Mouse (Mus musculus) ES-Bruce4 (cell line): ENCODE measurements around the gene Casc3.

Experiments used
- CTCF ChIP-seq: IDR thresholded peaks from one replicate; pipeline ENCODE4 v1.8.1; 2011; ENCODE audit warnings: low read depth, low read length
- EP300 ChIP-seq: IDR thresholded peaks from 2 replicates; pipeline ENCODE4 v1.6.1; 2011; ENCODE audit warnings: low read depth, low read length; ENCODE audit not compliant: insufficient read depth
- POLR2A ChIP-seq: IDR thresholded peaks from one replicate; pipeline ENCODE4 v1.8.1; 2011; ENCODE audit warnings: low read length; ENCODE audit not compliant: insufficient read depth

- TF ChIP-seq CTCF = no peak
- TF ChIP-seq EP300 = no peak
- TF ChIP-seq POLR2A = no peak
Observed at GRCm38 (mm10) chr11:98869906-98870305, 65.2 kb downstream of the Casc3 start.
